Mouse (Mus musculus): ENCODE data around the gene Rnf144a. TPM values are rescaled to one million over a fixed set of nuclear protein-coding genes. Genes with fewer than 3 reads are reported as not detected.

The Rnf144a gene
- polyA plus RNA-seq, 1 experiment from 2014 or later: 21.6 TPM

- H3K4me3 ChIP-seq (ENCODE audit: low read length): no peak overlapping the region
- H3K9ac ChIP-seq (ENCODE audit: low read depth, low read length): no peak overlapping the region
- H3K36me3 ChIP-seq (ENCODE audit: control insufficient read depth, insufficient read depth, low read length): peaks cover 17% of the 10 kb centered on the region
- H3K27me3 ChIP-seq (replicated peaks; ENCODE audit: control insufficient read depth, insufficient read depth, low read length): no peaks in the 10 kb centered on the region
- H3K9me3 ChIP-seq (ENCODE audit: control insufficient read depth, low read length): no peaks in the 10 kb centered on the region
- no peak for ATAC-seq
- H3K27ac ChIP-seq (ENCODE audit: low read depth, low read length): no peak overlapping the region
- no peak overlapping the region for H3K4me2 ChIP-seq (ENCODE audit: low read length)
- WGBS: 86% methylated on average over 2 of the region's 2 CpGs
- no peaks in the 10 kb centered on the region for H3K4me1 ChIP-seq (ENCODE audit: control insufficient read depth, insufficient read depth, low read depth, low read length)
Observed at GRCm38 (mm10) chr12:26386189-26386588, 28.9 kb downstream of the Rnf144a start.

- no peak overlapping the region for H3K4me3 ChIP-seq (ENCODE audit: low read length)
- no peak overlapping the region for H3K4me2 ChIP-seq (ENCODE audit: low read length)
- no peaks in the 10 kb centered on the region for H3K9me3 ChIP-seq (ENCODE audit: control insufficient read depth, low read length)
- ATAC-seq: no peak
- WGBS: 79% methylated on average over 6 of the region's 6 CpGs
- no peaks in the 10 kb centered on the region for H3K27me3 ChIP-seq (replicated peaks; ENCODE audit: control insufficient read depth, insufficient read depth, low read length)
- no peak overlapping the region for H3K27ac ChIP-seq (ENCODE audit: low read depth, low read length)
- H3K4me1 ChIP-seq (ENCODE audit: control insufficient read depth, insufficient read depth, low read depth, low read length): no peaks in the 10 kb centered on the region
- no peak overlapping the region for H3K9ac ChIP-seq (ENCODE audit: low read depth, low read length)
- H3K36me3 ChIP-seq (ENCODE audit: control insufficient read depth, insufficient read depth, low read length): peaks cover 17% of the 10 kb centered on the region
Observed at GRCm38 (mm10) chr12:26385735-26386134, 29.3 kb downstream of the Rnf144a start.

- no peak overlapping the region for H3K27ac ChIP-seq (ENCODE audit: low read depth, low read length)
- no peaks in the 10 kb centered on the region for H3K9me3 ChIP-seq (ENCODE audit: control insufficient read depth, low read length)
- H3K9ac ChIP-seq (ENCODE audit: low read depth, low read length): no peak overlapping the region
- no peaks in the 10 kb centered on the region for H3K4me1 ChIP-seq (ENCODE audit: control insufficient read depth, insufficient read depth, low read depth, low read length)
- peaks cover 6% of the 10 kb centered on the region for H3K36me3 ChIP-seq (ENCODE audit: control insufficient read depth, insufficient read depth, low read length)
- no peak for ATAC-seq
- H3K4me2 ChIP-seq (ENCODE audit: low read length): no peak overlapping the region
- H3K27me3 ChIP-seq (replicated peaks; ENCODE audit: control insufficient read depth, insufficient read depth, low read length): no peaks in the 10 kb centered on the region
- 87% methylated on average over 8 of the region's 8 CpGs for WGBS
- no peak overlapping the region for H3K4me3 ChIP-seq (ENCODE audit: low read length)
Observed at GRCm38 (mm10) chr12:26381730-26382129, 33.3 kb downstream of the Rnf144a start.

GRCm38 (mm10) chr12:26379797-26380196, 35.3 kb downstream of the Rnf144a start:
- 85% methylated on average over 7 of the region's 7 CpGs for WGBS
- Histone ChIP-seq H3K36me3 (ENCODE audit: control insufficient read depth, insufficient read depth, low read length) (peaks cover 6% of the 10 kb centered on the region), H3K4me3 (ENCODE audit: low read length) (no peak overlapping the region), H3K27ac (ENCODE audit: low read depth, low read length) (no peak overlapping the region), H3K27me3 (replicated peaks; ENCODE audit: control insufficient read depth, insufficient read depth, low read length) (no peaks in the 10 kb centered on the region), H3K4me1 (ENCODE audit: control insufficient read depth, insufficient read depth, low read depth, low read length) (no peaks in the 10 kb centered on the region), H3K9me3 (ENCODE audit: control insufficient read depth, low read length) (no peaks in the 10 kb centered on the region), H3K4me2 (ENCODE audit: low read length) (no peak overlapping the region), H3K9ac (ENCODE audit: low read depth, low read length) (no peak overlapping the region)
- no peak for ATAC-seq

GRCm38 (mm10) chr12:26377691-26378090, 37.4 kb downstream of the Rnf144a start:
- H3K27me3 ChIP-seq (replicated peaks; ENCODE audit: control insufficient read depth, insufficient read depth, low read length): no peaks in the 10 kb centered on the region
- H3K27ac ChIP-seq (ENCODE audit: low read depth, low read length): no peak overlapping the region
- no peak overlapping the region for H3K4me2 ChIP-seq (ENCODE audit: low read length)
- H3K4me1 ChIP-seq (ENCODE audit: control insufficient read depth, insufficient read depth, low read depth, low read length): no peaks in the 10 kb centered on the region
- H3K36me3 ChIP-seq (ENCODE audit: control insufficient read depth, insufficient read depth, low read length): peaks cover under 1% of the 10 kb centered on the region; the same call in 1 of the 2 replicates
- WGBS: 87% methylated on average over 7 of the region's 7 CpGs
- H3K9me3 ChIP-seq (ENCODE audit: control insufficient read depth, low read length): no peaks in the 10 kb centered on the region
- no peak overlapping the region for H3K9ac ChIP-seq (ENCODE audit: low read depth, low read length)
- no peak for ATAC-seq
- H3K4me3 ChIP-seq (ENCODE audit: low read length): no peak overlapping the region

- Histone ChIP-seq H3K9ac (ENCODE audit: low read depth, low read length) (no peak overlapping the region), H3K36me3 (ENCODE audit: control insufficient read depth, insufficient read depth, low read length) (no peaks in the 10 kb centered on the region; the same call in 1 of the 2 replicates), H3K4me2 (ENCODE audit: low read length) (no peak overlapping the region), H3K4me3 (ENCODE audit: low read length) (no peak overlapping the region), H3K27me3 (replicated peaks; ENCODE audit: control insufficient read depth, insufficient read depth, low read length) (no peaks in the 10 kb centered on the region), H3K9me3 (ENCODE audit: control insufficient read depth, low read length) (no peaks in the 10 kb centered on the region), H3K4me1 (ENCODE audit: control insufficient read depth, insufficient read depth, low read depth, low read length) (no peaks in the 10 kb centered on the region), H3K27ac (ENCODE audit: low read depth, low read length) (no peak overlapping the region)
- WGBS: 95% methylated on average over 8 of the region's 8 CpGs
- ATAC-seq: no peak
Observed at GRCm38 (mm10) chr12:26376541-26377323, 38.3 kb downstream of the Rnf144a start.

- Histone ChIP-seq H3K27me3 (replicated peaks; ENCODE audit: control insufficient read depth, insufficient read depth, low read length) (no peaks in the 10 kb centered on the region), H3K4me1 (ENCODE audit: control insufficient read depth, insufficient read depth, low read depth, low read length) (peaks cover 11% of the 10 kb centered on the region; the same call in 1 of the 2 replicates), H3K36me3 (ENCODE audit: control insufficient read depth, insufficient read depth, low read length) (no peaks in the 10 kb centered on the region; the same call in 1 of the 2 replicates), H3K4me3 (ENCODE audit: low read length) (no peak overlapping the region), H3K4me2 (ENCODE audit: low read length) (no peak overlapping the region), H3K9me3 (ENCODE audit: control insufficient read depth, low read length) (no peaks in the 10 kb centered on the region), H3K9ac (ENCODE audit: low read depth, low read length) (no peak overlapping the region), H3K27ac (ENCODE audit: low read depth, low read length) (no peak overlapping the region)
- no peak for ATAC-seq
- WGBS: 85% methylated on average over 7 of the region's 7 CpGs
Observed at GRCm38 (mm10) chr12:26373721-26374120, 41.3 kb downstream of the Rnf144a start.

- H3K27me3 ChIP-seq (replicated peaks; ENCODE audit: control insufficient read depth, insufficient read depth, low read length): no peaks in the 10 kb centered on the region
- H3K4me1 ChIP-seq (ENCODE audit: control insufficient read depth, insufficient read depth, low read depth, low read length): peaks cover 11% of the 10 kb centered on the region; the same call in 1 of the 2 replicates
- H3K27ac ChIP-seq (ENCODE audit: low read depth, low read length): no peak overlapping the region
- H3K36me3 ChIP-seq (ENCODE audit: control insufficient read depth, insufficient read depth, low read length): no peaks in the 10 kb centered on the region; the same call in 1 of the 2 replicates
- ATAC-seq: peak; percentile 89
- no peak overlapping the region for H3K9ac ChIP-seq (ENCODE audit: low read depth, low read length)
- H3K4me2 ChIP-seq (ENCODE audit: low read length): no peak overlapping the region
- no peaks in the 10 kb centered on the region for H3K9me3 ChIP-seq (ENCODE audit: control insufficient read depth, low read length)
- no peak overlapping the region for H3K4me3 ChIP-seq (ENCODE audit: low read length)
- 52% methylated on average over 8 of the region's 8 CpGs for WGBS
Observed at GRCm38 (mm10) chr12:26370004-26370403, 45.0 kb downstream of the Rnf144a start.

GRCm38 (mm10) chr12:26367361-26367760, 47.7 kb downstream of the Rnf144a start:
- H3K27ac ChIP-seq (ENCODE audit: low read depth, low read length): no peak overlapping the region
- peaks cover 11% of the 10 kb centered on the region; the same call in 1 of the 2 replicates for H3K4me1 ChIP-seq (ENCODE audit: control insufficient read depth, insufficient read depth, low read depth, low read length)
- ATAC-seq: no peak
- no peak overlapping the region for H3K4me3 ChIP-seq (ENCODE audit: low read length)
- H3K9me3 ChIP-seq (ENCODE audit: control insufficient read depth, low read length): no peaks in the 10 kb centered on the region
- H3K36me3 ChIP-seq (ENCODE audit: control insufficient read depth, insufficient read depth, low read length): no peaks in the 10 kb centered on the region
- no peak overlapping the region for H3K9ac ChIP-seq (ENCODE audit: low read depth, low read length)
- H3K27me3 ChIP-seq (replicated peaks; ENCODE audit: control insufficient read depth, insufficient read depth, low read length): no peaks in the 10 kb centered on the region
- H3K4me2 ChIP-seq (ENCODE audit: low read length): no peak overlapping the region
- 87% methylated on average over 2 of the region's 2 CpGs for WGBS

Data from hindbrain, embryonic 16.5 days (tissue).